Mouse (Mus musculus) cerebellum, postnatal 4 days (tissue): ENCODE data around the gene Pfkm.

Source experiments
- DNase-seq, 2 experiments: peaks; one replicate each; pipeline ENCODE4 v3.0.0; 2022; ENCODE audit warnings: low spot score in 2 of 2, mixed read lengths in 1 of 2

Gene Pfkm

DNA sequence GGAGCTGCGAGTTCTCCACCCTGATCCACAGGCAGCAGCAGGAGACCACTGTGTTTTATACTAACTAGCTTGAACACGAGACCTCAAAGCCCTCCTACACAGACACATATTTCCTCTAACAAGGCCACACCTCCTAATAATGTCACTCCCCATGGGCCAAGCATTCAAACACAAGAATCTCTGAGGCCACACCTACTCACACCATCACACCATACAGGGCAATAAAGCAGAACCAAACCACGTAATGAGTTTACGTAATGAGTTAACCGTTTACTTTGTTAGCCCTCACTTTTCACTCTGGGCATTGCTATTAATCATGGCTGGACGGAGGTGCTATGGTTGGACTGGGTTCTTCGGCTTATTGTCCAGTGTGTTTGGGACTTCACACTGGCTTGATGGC is 47.4 kb downstream of the Pfkm start:
- DNase-seq: no peak

DNA sequence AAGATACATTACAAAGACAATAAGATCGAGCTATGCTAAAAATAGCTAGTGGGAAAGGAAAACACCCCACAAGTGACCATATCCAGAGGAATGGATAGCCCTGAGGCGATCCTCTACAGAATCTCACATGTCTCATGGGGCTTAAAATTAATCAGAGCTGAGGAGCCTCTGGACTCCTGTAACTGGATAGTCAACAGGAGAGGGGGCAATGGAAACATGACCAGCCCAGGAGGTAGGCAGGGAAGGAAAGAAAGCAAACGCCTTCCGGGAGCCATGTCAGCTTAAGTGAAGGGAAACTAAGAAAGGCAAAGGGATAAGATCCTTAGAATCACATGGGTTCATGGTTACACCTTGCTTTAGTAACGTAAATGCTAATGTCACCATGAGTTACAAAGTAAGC is 48.4 kb downstream of the Pfkm start:
- DNase-seq: no peak

DNA sequence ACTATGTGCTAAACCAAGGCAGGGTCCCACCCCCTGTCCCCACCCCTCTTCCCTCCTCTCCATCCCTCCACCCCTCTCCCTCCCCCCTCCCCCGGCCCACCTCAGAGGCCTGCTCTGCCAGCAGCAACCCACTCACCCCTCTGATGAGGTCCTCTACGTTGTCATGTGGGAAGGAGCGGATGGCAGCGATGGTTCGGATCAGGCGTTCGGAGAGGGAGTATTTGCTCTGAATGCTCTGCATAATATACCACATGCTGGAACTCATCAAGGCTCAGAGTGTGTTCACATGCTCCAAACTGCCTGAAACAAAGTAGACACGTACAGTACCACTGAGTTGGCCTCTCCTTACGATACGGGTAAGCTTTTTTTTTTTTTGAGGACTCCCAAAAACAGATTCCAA is 50.1 kb downstream of the Pfkm start:
- no peak for DNase-seq

DNA sequence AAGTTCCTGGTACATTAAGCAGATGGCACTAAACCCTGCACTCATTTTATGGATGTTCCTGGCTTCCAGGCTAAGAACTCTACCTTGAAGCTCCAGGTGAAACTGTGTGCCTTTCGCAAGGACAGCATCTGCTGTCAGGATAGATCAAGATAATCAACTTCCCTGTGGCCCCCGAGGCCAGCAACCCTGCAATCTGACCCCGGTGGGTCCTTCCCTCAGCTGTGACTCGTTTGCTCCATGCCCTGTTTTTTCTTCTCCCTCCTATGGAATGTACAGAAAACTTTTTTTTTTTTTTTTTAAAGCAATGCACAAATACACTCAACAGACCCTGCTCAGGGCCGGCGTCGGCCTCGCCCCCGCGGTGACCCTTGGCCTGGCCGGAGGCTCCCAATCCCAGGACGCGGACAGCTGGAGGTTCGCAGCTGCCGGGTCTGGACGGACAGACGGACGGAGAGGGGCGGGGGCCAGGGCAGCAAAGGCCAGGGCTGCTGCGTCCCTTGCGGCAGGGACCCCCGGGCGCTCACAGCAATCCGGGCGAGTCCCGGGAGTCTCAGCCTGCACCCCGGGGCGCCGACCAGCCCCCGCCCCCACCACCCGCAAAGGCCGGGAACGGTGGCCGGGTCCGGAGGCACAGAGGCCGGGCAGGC is 52.6 kb downstream of the Pfkm start:
- no peak for DNase-seq

DNA sequence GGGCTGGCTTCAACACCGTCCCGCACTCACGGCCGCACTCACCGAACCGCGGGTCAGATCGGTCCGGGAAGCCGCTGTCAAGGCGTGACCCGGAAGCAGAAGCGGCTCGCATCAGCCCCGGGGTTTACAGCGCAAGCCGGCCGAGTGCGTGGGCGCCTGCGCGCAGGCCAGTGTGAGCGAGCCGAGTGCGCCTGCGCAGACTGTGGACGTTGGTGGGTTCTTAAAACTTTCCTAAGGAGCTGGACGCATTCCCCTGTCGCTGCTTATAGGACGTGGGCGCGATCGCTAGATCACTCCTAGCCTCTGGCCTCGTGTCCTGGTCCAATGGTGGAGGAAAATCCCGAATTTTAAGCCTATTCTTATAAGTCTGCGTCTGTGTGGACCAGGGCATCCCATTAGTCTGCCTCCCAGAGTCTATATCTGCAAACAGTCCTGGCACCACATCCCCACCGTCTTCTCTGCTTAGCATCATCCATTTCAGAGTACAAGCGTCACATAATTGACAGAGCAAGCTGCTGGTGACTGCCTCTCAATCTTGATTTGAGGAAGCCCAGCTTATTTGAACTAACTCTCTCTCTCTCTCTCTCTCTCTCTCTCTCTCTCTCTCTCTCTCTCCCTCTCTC is 53.3 kb downstream of the Pfkm start:
- DNase-seq: peak; percentile 86 to 94

DNA sequence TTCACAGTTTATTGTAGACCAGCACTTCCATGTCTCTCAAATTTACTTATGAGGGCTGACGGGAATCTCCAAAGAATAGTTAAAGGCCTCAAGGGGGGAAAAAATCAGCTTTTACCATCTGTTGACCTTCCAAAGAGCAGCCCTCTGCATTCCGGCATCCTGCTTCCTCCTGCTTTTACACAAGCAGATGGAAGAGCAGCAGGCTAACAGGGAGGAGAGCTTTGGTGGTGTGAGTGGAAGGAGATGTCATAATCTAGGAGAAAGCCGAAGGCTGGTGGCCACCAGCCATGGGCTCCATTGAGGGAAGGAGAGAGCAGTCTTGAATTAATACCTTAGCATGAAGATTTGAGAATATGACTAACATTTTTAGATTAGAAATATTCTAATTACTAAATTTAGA is 56.0 kb downstream of the Pfkm start:
- no peak for DNase-seq

GRCm38 (mm10) chr15:98149166-98149602 is 56.8 kb downstream of the Pfkm start:
- no peak for DNase-seq

DNA sequence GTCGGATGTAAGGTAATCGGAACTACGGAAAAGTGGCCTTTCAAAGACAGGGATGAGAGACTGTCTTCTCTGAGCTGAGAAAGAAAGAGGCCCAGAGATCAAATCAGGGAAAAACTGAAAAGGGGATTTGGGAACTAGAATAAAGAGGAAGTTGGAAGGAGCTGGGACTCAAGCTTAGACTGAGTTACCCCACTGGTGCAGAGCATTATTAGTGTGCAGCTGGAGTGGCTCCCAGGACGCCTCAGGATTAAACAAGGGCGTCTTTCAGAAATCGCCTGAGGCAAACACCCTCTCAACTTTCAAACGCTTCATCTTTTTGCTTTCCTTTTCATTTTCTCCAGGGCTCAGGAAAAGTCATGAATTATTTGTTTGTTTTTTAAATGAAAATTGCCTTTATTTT is 60.5 kb downstream of the Pfkm start:
- no peak for DNase-seq

DNA sequence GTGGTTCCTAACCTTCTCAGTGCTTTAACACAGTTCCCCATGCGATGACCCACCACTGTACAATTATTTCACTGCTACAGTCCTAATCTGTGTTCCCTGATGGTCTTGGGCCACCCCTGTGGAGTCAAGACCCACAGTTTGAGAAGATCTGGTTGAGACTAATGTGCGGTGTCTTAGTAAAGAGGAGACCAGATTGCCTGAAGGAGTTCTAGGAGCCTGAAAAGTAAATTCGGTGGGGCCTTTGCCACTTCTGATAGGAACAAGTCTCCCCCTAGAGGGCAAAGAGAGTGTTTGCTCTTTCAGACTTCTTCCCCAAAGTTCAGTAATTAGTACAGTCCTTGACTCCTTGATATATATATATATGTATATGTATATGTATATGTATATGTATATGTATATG is 61.2 kb downstream of the Pfkm start:
- DNase-seq: no peak

DNA sequence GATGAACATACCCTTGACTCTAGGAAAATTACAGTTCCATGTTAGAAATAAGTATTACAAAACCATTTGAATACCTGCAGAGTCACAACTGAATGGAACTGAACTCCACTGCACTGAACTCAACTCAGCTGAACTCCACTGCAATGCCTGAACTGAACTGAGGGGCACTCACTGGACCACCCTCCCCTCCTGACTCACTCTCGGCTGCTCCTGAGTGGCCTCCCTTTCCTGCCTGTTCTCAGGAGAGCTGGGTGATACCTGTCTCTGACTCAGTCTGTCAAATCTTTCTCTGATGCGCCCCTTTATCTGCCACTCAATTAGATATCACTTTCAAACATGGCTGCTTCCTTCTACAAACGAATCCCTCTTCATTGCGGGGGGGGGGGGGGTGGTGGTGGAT is 61.8 kb downstream of the Pfkm start:
- no peak for DNase-seq

GRCm38 (mm10) chr15:98154631-98155030 is 62.2 kb downstream of the Pfkm start:
- no peak for DNase-seq

GRCm38 (mm10) chr15:98155272-98155671 is 62.9 kb downstream of the Pfkm start:
- DNase-seq: no peak

GRCm38 (mm10) chr15:98155944-98156343 is 63.6 kb downstream of the Pfkm start:
- DNase-seq: no peak

- DNase-seq: no peak
Measured at GRCm38 (mm10) chr15:98157253-98157652, 64.9 kb downstream of the Pfkm start.

- DNase-seq: no peak
Measured at GRCm38 (mm10) chr15:98161026-98161805, 68.8 kb downstream of the Pfkm start.

DNA sequence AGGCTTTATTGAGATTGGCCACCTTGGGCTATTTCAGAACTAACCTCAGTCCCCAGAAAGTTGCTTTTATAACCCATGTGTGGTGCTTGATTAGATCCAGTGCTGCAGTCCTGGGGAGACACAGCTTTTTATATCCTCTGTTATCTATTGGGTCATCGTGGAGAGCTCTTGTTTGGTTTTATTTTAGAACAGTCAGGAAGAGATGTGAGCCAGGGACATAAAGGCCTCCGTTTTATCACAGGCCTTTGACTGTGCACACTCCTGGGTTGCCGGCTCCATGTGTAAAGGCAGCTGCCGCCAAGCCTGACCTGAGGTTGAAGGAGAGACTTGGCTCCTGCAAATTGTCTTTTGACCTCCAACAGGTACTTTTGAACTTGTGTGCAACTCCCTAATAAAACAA is 70.2 kb downstream of the Pfkm start:
- DNase-seq: no peak

DNA sequence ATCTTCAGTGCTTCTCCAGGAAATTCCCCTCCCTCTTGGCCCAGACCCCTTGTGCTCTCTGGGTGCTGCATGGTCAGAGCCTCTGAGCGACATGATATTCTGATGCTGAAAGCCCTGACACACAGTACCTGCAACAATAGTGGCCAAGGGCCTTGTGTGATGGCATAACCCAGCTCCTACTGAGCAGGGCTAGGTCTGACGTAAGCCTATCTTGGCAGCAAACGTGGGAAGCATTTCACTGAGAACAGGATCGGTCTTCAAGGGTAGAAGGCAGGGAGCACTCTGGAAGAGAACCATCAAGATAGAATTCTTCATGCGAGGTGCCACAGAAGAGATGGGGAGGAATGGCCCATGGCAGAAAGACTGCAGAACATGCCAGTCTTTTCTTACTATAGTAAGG is 73.1 kb downstream of the Pfkm start, which contains the start of gene Asb8:
Gene Asb8 (minus strand): TSS at position 101 of the 400 bp plus-strand sequence.
- DNase-seq: no peak

DNA sequence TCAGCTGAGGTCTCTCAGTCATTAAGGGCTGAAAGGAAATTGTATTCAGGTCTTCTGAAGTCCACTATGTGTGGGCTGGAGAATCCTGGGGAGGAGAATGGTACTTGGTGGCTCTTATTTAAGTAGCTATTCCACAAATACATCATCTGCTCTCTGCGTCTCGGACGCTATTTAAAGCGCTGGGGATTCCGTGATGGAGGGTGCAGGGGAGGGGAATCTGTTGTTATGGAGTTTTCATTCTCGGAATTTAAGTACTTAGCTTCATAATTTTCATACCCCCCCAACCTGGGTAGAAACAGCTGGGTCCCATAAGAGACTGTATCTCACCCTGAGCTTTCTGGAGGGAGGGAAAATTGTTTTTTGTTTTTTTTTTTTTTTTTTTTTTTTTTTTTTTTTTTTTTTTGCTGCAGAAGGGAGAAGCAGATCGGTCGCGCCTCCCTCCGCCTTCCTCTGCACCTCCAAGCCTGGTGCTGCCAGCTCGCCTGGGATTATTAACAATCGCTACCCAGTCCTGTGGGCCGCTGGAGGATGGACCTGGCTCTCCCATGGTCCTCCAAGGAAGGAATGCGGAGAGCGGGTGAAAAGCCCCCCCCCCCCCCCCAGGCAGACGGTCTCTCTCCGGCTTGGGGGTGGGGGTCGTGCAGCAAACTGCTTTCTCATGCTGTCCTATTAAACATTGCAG is 74.7 kb downstream of the Pfkm start, which contains the start of gene Ccdc184:
Gene Ccdc184 (plus strand): TSS at position 196 of the 682 bp plus-strand sequence.
- DNase-seq: no peak

DNA sequence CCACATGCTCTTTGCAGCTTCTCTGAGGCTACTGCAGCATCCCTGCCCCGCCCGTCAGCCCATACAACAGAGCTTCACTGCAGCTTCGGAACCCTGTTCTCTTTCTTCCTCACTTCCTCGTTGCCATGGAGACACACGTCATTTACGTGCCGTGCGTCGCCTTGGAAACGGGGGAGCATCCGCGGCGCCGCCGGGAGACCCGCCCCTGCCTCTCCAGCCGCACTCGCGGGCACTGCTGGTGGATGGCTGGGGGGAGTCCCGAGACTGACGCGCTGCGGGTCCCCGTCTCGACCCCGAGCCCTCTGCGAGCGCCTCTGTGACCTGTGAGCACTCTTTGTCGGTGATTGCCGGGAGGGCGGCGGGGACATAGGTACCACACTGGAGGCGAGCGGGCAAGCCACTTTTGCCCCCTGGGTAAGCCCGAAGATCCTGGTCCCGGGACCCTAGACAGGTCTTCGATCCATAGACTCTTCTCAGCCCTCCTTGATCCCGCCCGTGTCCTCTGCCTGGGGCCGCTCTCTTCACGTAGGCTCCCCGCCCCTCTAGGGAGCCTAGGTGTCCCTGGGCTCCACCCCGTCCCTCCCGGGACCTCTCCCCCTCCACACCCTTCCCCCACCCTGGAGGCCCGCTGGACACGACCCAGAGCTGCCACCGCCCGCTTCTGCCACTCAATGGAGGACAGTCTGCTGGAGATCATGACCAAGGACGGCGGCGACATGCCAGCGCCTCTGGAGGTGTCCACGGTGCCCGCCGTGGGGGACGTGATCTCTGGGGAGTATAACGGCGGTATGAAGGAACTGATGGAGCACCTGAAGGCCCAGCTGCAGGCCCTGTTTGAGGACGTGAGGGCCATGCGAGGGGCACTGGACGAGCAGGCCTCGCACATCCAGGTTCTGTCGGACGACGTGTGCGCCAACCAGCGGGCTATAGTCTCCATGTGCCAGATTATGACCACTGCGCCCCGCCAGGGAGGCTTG is 75.5 kb downstream of the Pfkm start:
- DNase-seq: peak; percentile 73 to 83

DNA sequence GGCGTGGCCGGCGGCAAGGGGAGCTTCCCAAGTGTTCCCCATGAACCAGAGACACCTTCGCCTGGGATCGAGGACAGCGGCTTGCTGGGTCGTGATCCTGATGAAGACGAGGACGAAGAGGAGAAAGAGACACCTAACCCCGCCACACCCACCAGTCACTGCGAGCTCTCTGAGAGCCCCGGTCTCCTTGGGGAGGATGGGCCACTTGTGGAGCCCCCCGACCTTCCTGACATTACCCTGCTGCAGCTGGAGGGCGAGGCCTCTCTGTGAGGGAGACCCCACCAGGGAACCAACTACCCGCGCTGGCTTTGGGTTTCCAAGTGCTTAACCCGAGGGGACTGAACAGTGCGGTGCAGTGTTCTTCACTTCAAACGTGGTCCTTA is 76.2 kb downstream of the Pfkm start:
- no peak for DNase-seq

GRCm38 (mm10) chr15:98170365-98170764 is 78.0 kb downstream of the Pfkm start:
- peak in 1 of 2 experiments; percentile 11 for DNase-seq
